8 mouse cellular contexts compared by ENCODE assay signal in genomic region chr11:101323609-101324008, GRCm38 (mm10). TPM values are rescaled to one million over a fixed set of nuclear protein-coding genes. Genes with fewer than 3 reads are reported as not detected.
A peak's percentile ranks its signal among the peaks of the same experiment; 100 is the strongest.
DNase-seq lines count a peak whose midpoint lies in the region; ATAC-seq and TF ChIP-seq lines count a peak whose summit lies in the region.

No protein-coding gene starts in this region.

- TF ChIP-seq CTCF in forebrain, postnatal 0 days (IDR thresholded peaks at IDR 0.05; ENCODE audit: low read depth) = peak; percentile 97

- H3K36me3 ChIP-seq in forebrain, embryonic 10.5 days (replicated peaks) = peaks cover 87% of the 10 kb centered on the region
- peaks cover 78% of the 10 kb centered on the region for H3K36me3 ChIP-seq in forebrain, embryonic 12.5 days (replicated peaks)
- H3K36me3 ChIP-seq in forebrain, postnatal 0 days (ENCODE audit: insufficient read depth) = peaks cover 65% of the 10 kb centered on the region
- peaks cover 33% of the 10 kb centered on the region for H3K36me3 ChIP-seq in hindbrain, embryonic 16.5 days (ENCODE audit: control insufficient read depth, insufficient read depth, low read length)

- H3K4me3 ChIP-seq in forebrain, embryonic 10.5 days = no peak overlapping the region
- H3K4me3 ChIP-seq in forebrain, embryonic 12.5 days (replicated peaks) = no peak overlapping the region
- H3K4me3 ChIP-seq in forebrain, postnatal 0 days (ENCODE audit: low read depth, low read length) = no peak overlapping the region
- H3K4me3 ChIP-seq in hindbrain, embryonic 16.5 days (ENCODE audit: low read length) = no peak overlapping the region

- no peak for ATAC-seq in forebrain, embryonic 12.5 days (ENCODE audit: low FRiP score)
- ATAC-seq in forebrain, postnatal 0 days = peak; percentile 80
- ATAC-seq in hindbrain, embryonic 16.5 days = peak; percentile 79

- H3K4me1 ChIP-seq in forebrain, embryonic 10.5 days = no peaks in the 10 kb centered on the region
- no peaks in the 10 kb centered on the region for H3K4me1 ChIP-seq in forebrain, embryonic 12.5 days
- no peaks in the 10 kb centered on the region for H3K4me1 ChIP-seq in forebrain, postnatal 0 days (ENCODE audit: insufficient read depth)
- no peaks in the 10 kb centered on the region for H3K4me1 ChIP-seq in hindbrain, embryonic 16.5 days (ENCODE audit: control insufficient read depth, insufficient read depth, low read depth, low read length)

- no peak overlapping the region for H3K4me2 ChIP-seq in forebrain, embryonic 12.5 days
- H3K4me2 ChIP-seq in forebrain, postnatal 0 days (ENCODE audit: low read depth) = no peak overlapping the region
- H3K4me2 ChIP-seq in hindbrain, embryonic 16.5 days (ENCODE audit: low read length) = no peak overlapping the region

- H3K27me3 ChIP-seq in forebrain, embryonic 10.5 days (ENCODE audit: poor library complexity, severe bottlenecking) = no peaks in the 10 kb centered on the region
- no peaks in the 10 kb centered on the region for H3K27me3 ChIP-seq in forebrain, embryonic 12.5 days
- no peaks in the 10 kb centered on the region for H3K27me3 ChIP-seq in forebrain, postnatal 0 days (ENCODE audit: insufficient read depth, low read length)
- H3K27me3 ChIP-seq in hindbrain, embryonic 16.5 days (replicated peaks; ENCODE audit: control insufficient read depth, insufficient read depth, low read length) = no peaks in the 10 kb centered on the region

- H3K9ac ChIP-seq in forebrain, embryonic 12.5 days = no peak overlapping the region
- H3K9ac ChIP-seq in forebrain, postnatal 0 days = no peak overlapping the region
- H3K9ac ChIP-seq in hindbrain, embryonic 16.5 days (ENCODE audit: low read depth, low read length) = no peak overlapping the region

- H3K9me3 ChIP-seq in forebrain, embryonic 10.5 days = no peaks in the 10 kb centered on the region
- no peaks in the 10 kb centered on the region for H3K9me3 ChIP-seq in forebrain, embryonic 12.5 days
- H3K9me3 ChIP-seq in forebrain, postnatal 0 days (ENCODE audit: low read length) = no peaks in the 10 kb centered on the region
- no peaks in the 10 kb centered on the region for H3K9me3 ChIP-seq in hindbrain, embryonic 16.5 days (ENCODE audit: control insufficient read depth, low read length)

- 22% methylated on average over 4 of the region's 4 CpGs for WGBS in forebrain, embryonic 10.5 days
- WGBS in forebrain, embryonic 12.5 days = 14% methylated on average over 4 of the region's 4 CpGs
- WGBS in forebrain, postnatal 0 days = 2% methylated on average over 4 of the region's 4 CpGs
- 15% methylated on average over 4 of the region's 4 CpGs for WGBS in hindbrain, embryonic 16.5 days

- no peak overlapping the region for H3K27ac ChIP-seq in forebrain, embryonic 10.5 days
- no peak overlapping the region for H3K27ac ChIP-seq in forebrain, embryonic 12.5 days
- no peak overlapping the region for H3K27ac ChIP-seq in forebrain, postnatal 0 days (ENCODE audit: low read depth, low read length)
- H3K27ac ChIP-seq in hindbrain, embryonic 16.5 days (ENCODE audit: low read depth, low read length) = no peak overlapping the region

- peak; percentile 62 for DNase-seq in forebrain, embryonic 10.5 days (ENCODE audit: extremely low spot score, low spot score)
- DNase-seq in cerebellum, adult 11-12 months = peak; percentile 54
- peak; percentile 75 for DNase-seq in forebrain, postnatal 0 days
- peak; percentile 72 to 73 for DNase-seq in layer of hippocampus, postnatal 36 days
- peak; percentile 83 for DNase-seq in lung, postnatal 36 days
- DNase-seq in right cerebral cortex, postnatal 25 days = peak; percentile 34

RNA-seq across cellular contexts. Expression of gene Aoc2, which starts 1.3 kb away (rescaled TPM):
- 2.1 and 2.5 TPM in 2 replicates for polyA plus RNA-seq in forebrain, embryonic 10.5 days (2016; fragmentation: Nextera tagmentation; extraction: Ambion mirVana)
- 2.9 and 3.1 TPM in 2 replicates for polyA plus RNA-seq in forebrain, embryonic 12.5 days (2016; fragmentation: Nextera tagmentation; extraction: Ambion mirVana)
- 2.7 and 4.4 TPM in 2 replicates for total RNA-seq in forebrain, postnatal 0 days (2014; rRNA removed)
- 0.42 and 0.87 TPM in 2 replicates for polyA plus RNA-seq in forebrain, postnatal 0 days (2015; fragmentation: Nextera tagmentation; extraction: Ambion mirVana)
- 0.93 and 2.1 TPM in 2 replicates for polyA plus RNA-seq in hindbrain, embryonic 16.5 days (2015; fragmentation: Nextera tagmentation; extraction: Ambion mirVana)
- 1 to 10 TPM; 8.4 to 9.7 TPM for total RNA-seq in layer of hippocampus, postnatal 36 days (2021)

RNA-seq across cellular contexts. Expression of gene Aoc3, which starts 6.8 kb away (rescaled TPM):
- not detected in 2 replicates for polyA plus RNA-seq in forebrain, embryonic 10.5 days (2016; fragmentation: Nextera tagmentation; extraction: Ambion mirVana)
- not detected in 2 replicates for polyA plus RNA-seq in forebrain, embryonic 12.5 days (2016; fragmentation: Nextera tagmentation; extraction: Ambion mirVana)
- total RNA-seq in forebrain, postnatal 0 days (2014; rRNA removed) = 0.31 and 0.43 TPM in 2 replicates
- polyA plus RNA-seq in forebrain, postnatal 0 days (2015; fragmentation: Nextera tagmentation; extraction: Ambion mirVana) = 0.05 and 0.08 TPM in 2 replicates
- polyA plus RNA-seq in hindbrain, embryonic 16.5 days (2015; fragmentation: Nextera tagmentation; extraction: Ambion mirVana) = 0.15 and 0.29 TPM in 2 replicates
- total RNA-seq in layer of hippocampus, postnatal 36 days (2021) = 1 to 10 TPM in 1 of 2 experiments, under 1 TPM in 1; 0.62 to 1.4 TPM

RNA-seq across cellular contexts. Expression of gene Psme3, which starts 7.6 kb away (rescaled TPM):
- 207 and 217 TPM in 2 replicates for polyA plus RNA-seq in forebrain, embryonic 10.5 days (2016; fragmentation: Nextera tagmentation; extraction: Ambion mirVana)
- polyA plus RNA-seq in forebrain, embryonic 12.5 days (2016; fragmentation: Nextera tagmentation; extraction: Ambion mirVana) = 182 and 189 TPM in 2 replicates
- 70.7 and 80.9 TPM in 2 replicates for total RNA-seq in forebrain, postnatal 0 days (2014; rRNA removed)
- 78.2 and 88.0 TPM in 2 replicates for polyA plus RNA-seq in forebrain, postnatal 0 days (2015; fragmentation: Nextera tagmentation; extraction: Ambion mirVana)
- 106 and 117 TPM in 2 replicates for polyA plus RNA-seq in hindbrain, embryonic 16.5 days (2015; fragmentation: Nextera tagmentation; extraction: Ambion mirVana)
- total RNA-seq in layer of hippocampus, postnatal 36 days (2021) = 100 to 1,000 TPM; 121 to 122 TPM

RNA-seq across cellular contexts. Expression of gene Becn1, which starts 21.5 kb away (rescaled TPM):
- 144 and 154 TPM in 2 replicates for polyA plus RNA-seq in forebrain, embryonic 10.5 days (2016; fragmentation: Nextera tagmentation; extraction: Ambion mirVana)
- 164 and 169 TPM in 2 replicates for polyA plus RNA-seq in forebrain, embryonic 12.5 days (2016; fragmentation: Nextera tagmentation; extraction: Ambion mirVana)
- total RNA-seq in forebrain, postnatal 0 days (2014; rRNA removed) = 107 and 177 TPM in 2 replicates
- 133 and 145 TPM in 2 replicates for polyA plus RNA-seq in forebrain, postnatal 0 days (2015; fragmentation: Nextera tagmentation; extraction: Ambion mirVana)
- polyA plus RNA-seq in hindbrain, embryonic 16.5 days (2015; fragmentation: Nextera tagmentation; extraction: Ambion mirVana) = 175 and 182 TPM in 2 replicates
- 100 to 1,000 TPM; 217 to 238 TPM for total RNA-seq in layer of hippocampus, postnatal 36 days (2021)

RNA-seq across cellular contexts. Expression of gene G6pc, which starts 43.8 kb away (rescaled TPM):
- not detected in 2 replicates for polyA plus RNA-seq in forebrain, embryonic 10.5 days (2016; fragmentation: Nextera tagmentation; extraction: Ambion mirVana)
- not detected in 2 replicates for polyA plus RNA-seq in forebrain, embryonic 12.5 days (2016; fragmentation: Nextera tagmentation; extraction: Ambion mirVana)
- total RNA-seq in forebrain, postnatal 0 days (2014; rRNA removed) = not detected in 2 replicates
- not detected in 2 replicates for polyA plus RNA-seq in forebrain, postnatal 0 days (2015; fragmentation: Nextera tagmentation; extraction: Ambion mirVana)
- not detected in 2 replicates for polyA plus RNA-seq in hindbrain, embryonic 16.5 days (2015; fragmentation: Nextera tagmentation; extraction: Ambion mirVana)
- total RNA-seq in layer of hippocampus, postnatal 36 days (2021) = not detected
